13 mouse cellular contexts compared by ENCODE assay signal in the genomic region with DNA sequence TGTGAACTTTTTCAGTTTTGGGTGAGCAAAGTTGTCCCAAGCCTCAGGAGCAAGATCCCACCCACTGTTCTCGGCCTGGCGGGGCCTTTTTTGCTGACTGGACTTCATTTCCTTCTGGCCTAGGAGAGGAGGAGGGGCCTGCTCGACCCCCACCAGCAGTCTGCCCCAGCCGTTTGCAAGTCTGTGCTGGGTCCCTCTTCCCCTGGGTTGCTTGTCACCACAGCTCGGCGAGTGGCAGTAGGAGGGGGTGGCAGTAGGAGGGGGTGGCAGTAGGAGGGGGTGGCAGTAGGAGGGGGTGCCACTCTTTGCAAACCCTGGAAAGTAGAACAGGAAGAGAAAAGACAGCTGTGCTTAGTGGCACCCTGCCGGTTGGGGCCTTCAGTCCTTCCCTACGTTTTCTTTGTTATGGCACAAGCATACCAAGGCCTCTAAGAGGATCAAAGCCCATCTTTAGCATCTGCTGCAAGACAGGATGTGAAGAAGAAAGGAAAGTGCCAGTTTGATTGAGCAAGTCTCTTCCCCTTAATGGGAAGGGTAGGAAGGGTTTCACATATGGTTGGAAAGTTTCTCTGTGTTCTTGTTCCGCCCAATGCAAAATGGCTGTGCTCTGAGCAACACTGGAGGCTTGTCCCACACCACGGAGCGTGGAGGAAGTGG. TPM values are rescaled to one million over a fixed set of nuclear protein-coding genes. Genes with fewer than 3 reads are reported as not detected.
DNase-seq lines count a peak whose midpoint lies in the region; ATAC-seq lines count a peak whose summit lies in the region.
"Had no signal": no experiment of that assay in that cellular context is flagged by ENCODE, and none has a peak within 500 bp of the region (broad histone marks: within the 10 kb centered on the region; RNA-seq: fewer than 3 reads in every experiment).

No protein-coding gene starts in this region.

- no peak for ATAC-seq in forebrain, embryonic 13.5 days
- ATAC-seq in lung, embryonic 15.5 days (ENCODE audit: borderline replicate concordance, extremely low read depth, low FRiP score, low TSS enrichment): peak; percentile 69; the same call in 1 of the 2 replicates

- no peak for DNase-seq in forebrain, embryonic 10.5 days (ENCODE audit: extremely low spot score, low spot score)
- no peak for DNase-seq in lung, postnatal 36 days
- peak; percentile 41 for DNase-seq in embryonic facial prominence, embryonic 10.5 days (ENCODE audit: low spot score)
- peak; percentile 69 for DNase-seq in retina, postnatal 1 day
- DNase-seq in layer of hippocampus, adult 8-10 months (ENCODE audit: low spot score in 2 of 2): no peak
- no peak for DNase-seq in frontal cortex, postnatal 10 days (ENCODE audit: low spot score in 2 of 2)
- DNase-seq: cerebellum, adult 9-10 months; left cerebral cortex, postnatal 4 days had no signal

- peaks cover 69% of the 10 kb centered on the region for H3K27me3 ChIP-seq in forebrain, embryonic 10.5 days (ENCODE audit: poor library complexity, severe bottlenecking)
- H3K27me3 ChIP-seq in forebrain, embryonic 13.5 days: no peaks in the 10 kb centered on the region
- H3K27me3 ChIP-seq in lung, embryonic 15.5 days: no peaks in the 10 kb centered on the region
- H3K27me3 ChIP-seq in embryonic facial prominence, embryonic 10.5 days (replicated peaks; ENCODE audit: low read depth, poor library complexity, severe bottlenecking): peaks cover 58% of the 10 kb centered on the region

- no peaks in the 10 kb centered on the region for H3K9me3 ChIP-seq in forebrain, embryonic 10.5 days
- no peaks in the 10 kb centered on the region for H3K9me3 ChIP-seq in forebrain, embryonic 13.5 days (replicated peaks)
- H3K9me3 ChIP-seq in lung, embryonic 15.5 days: no peaks in the 10 kb centered on the region
- no peaks in the 10 kb centered on the region for H3K9me3 ChIP-seq in embryonic facial prominence, embryonic 10.5 days
- H3K9me3 ChIP-seq: megakaryocyte, embryonic 14.5 days had no signal

- H3K4me2 ChIP-seq in forebrain, embryonic 13.5 days: no peak overlapping the region
- H3K4me2 ChIP-seq in lung, embryonic 15.5 days: no peak overlapping the region
- H3K4me2 ChIP-seq: hindbrain, embryonic 14.5 days had no signal

- no peaks in the 10 kb centered on the region for H3K36me3 ChIP-seq in forebrain, embryonic 10.5 days (replicated peaks)
- no peaks in the 10 kb centered on the region for H3K36me3 ChIP-seq in forebrain, embryonic 13.5 days (ENCODE audit: poor library complexity, severe bottlenecking)
- H3K36me3 ChIP-seq in lung, embryonic 15.5 days: no peaks in the 10 kb centered on the region
- H3K36me3 ChIP-seq in embryonic facial prominence, embryonic 10.5 days (replicated peaks): no peaks in the 10 kb centered on the region

- 28% methylated on average over 11 of the region's 11 CpGs for WGBS in forebrain, embryonic 10.5 days
- WGBS in forebrain, embryonic 13.5 days: 25% methylated on average over 11 of the region's 11 CpGs
- WGBS in lung, embryonic 15.5 days: 28% methylated on average over 9 of the region's 11 CpGs
- WGBS in embryonic facial prominence, embryonic 10.5 days: 21% methylated on average over 11 of the region's 11 CpGs

- peaks cover 6% of the 10 kb centered on the region for H3K4me1 ChIP-seq in forebrain, embryonic 10.5 days
- H3K4me1 ChIP-seq in forebrain, embryonic 13.5 days: no peaks in the 10 kb centered on the region
- no peaks in the 10 kb centered on the region for H3K4me1 ChIP-seq in lung, embryonic 15.5 days
- peaks cover 7% of the 10 kb centered on the region for H3K4me1 ChIP-seq in embryonic facial prominence, embryonic 10.5 days
- H3K4me1 ChIP-seq: megakaryocyte, embryonic 14.5 days had no signal

- peak overlapping the region; percentile 67 for H3K27ac ChIP-seq in forebrain, embryonic 10.5 days
- no peak overlapping the region for H3K27ac ChIP-seq in forebrain, embryonic 13.5 days
- no peak overlapping the region for H3K27ac ChIP-seq in lung, embryonic 15.5 days
- peak overlapping the region; percentile 76 for H3K27ac ChIP-seq in embryonic facial prominence, embryonic 10.5 days (replicated peaks)
- H3K27ac ChIP-seq: hindbrain, embryonic 14.5 days had no signal

- no peak overlapping the region for H3K9ac ChIP-seq in forebrain, embryonic 13.5 days
- no peak overlapping the region for H3K9ac ChIP-seq in lung, embryonic 15.5 days
- H3K9ac ChIP-seq: hindbrain, embryonic 14.5 days had no signal

- no peak overlapping the region for H3K4me3 ChIP-seq in forebrain, embryonic 10.5 days
- no peak overlapping the region for H3K4me3 ChIP-seq in forebrain, embryonic 13.5 days
- no peak overlapping the region for H3K4me3 ChIP-seq in lung, embryonic 15.5 days
- H3K4me3 ChIP-seq in embryonic facial prominence, embryonic 10.5 days: 0 out of 2 replicates have a peak overlapping the region, but pooled peaks have one; percentile 16
- H3K4me3 ChIP-seq: megakaryocyte, embryonic 14.5 days had no signal

RNA-seq across cellular contexts. Expression of a gene that starts 8.9 kb away (rescaled TPM):
- polyA plus RNA-seq in forebrain, embryonic 10.5 days (2016; fragmentation: Nextera tagmentation; extraction: Ambion mirVana): 166 and 173 TPM in 2 replicates
- polyA plus RNA-seq in forebrain, embryonic 13.5 days (2015; fragmentation: Nextera tagmentation; extraction: Ambion mirVana): 127 and 135 TPM in 2 replicates
- 193 and 198 TPM in 2 replicates for polyA plus RNA-seq in lung, embryonic 15.5 days (2015; fragmentation: Nextera tagmentation; extraction: Ambion mirVana)
- polyA plus RNA-seq in embryonic facial prominence, embryonic 10.5 days (2016; fragmentation: Nextera tagmentation; extraction: Ambion mirVana): 209 and 213 TPM in 2 replicates
- 10 to 100 TPM; 30.2 to 41.4 (median 34.4) TPM for total RNA-seq in layer of hippocampus, adult 8-10 months (2022)

RNA-seq across cellular contexts. Expression of a gene that starts 22.7 kb away (rescaled TPM):
- 3.9 and 5.3 TPM in 2 replicates for polyA plus RNA-seq in forebrain, embryonic 10.5 days (2016; fragmentation: Nextera tagmentation; extraction: Ambion mirVana)
- 11.0 and 13.0 TPM in 2 replicates for polyA plus RNA-seq in forebrain, embryonic 13.5 days (2015; fragmentation: Nextera tagmentation; extraction: Ambion mirVana)
- 3.3 and 3.5 TPM in 2 replicates for polyA plus RNA-seq in lung, embryonic 15.5 days (2015; fragmentation: Nextera tagmentation; extraction: Ambion mirVana)
- polyA plus RNA-seq in embryonic facial prominence, embryonic 10.5 days (2016; fragmentation: Nextera tagmentation; extraction: Ambion mirVana): 4.8 and 5.6 TPM in 2 replicates
- 100 to 1,000 TPM in 2 of 4 experiments, 10 to 100 TPM in 2; 74.5 to 139 (median 105) TPM for total RNA-seq in layer of hippocampus, adult 8-10 months (2022)

RNA-seq across cellular contexts. Expression of a gene that starts 33.6 kb away (rescaled TPM):
- polyA plus RNA-seq in forebrain, embryonic 10.5 days (2016; fragmentation: Nextera tagmentation; extraction: Ambion mirVana): 0.59 and 1.1 TPM in 2 replicates
- polyA plus RNA-seq in forebrain, embryonic 13.5 days (2015; fragmentation: Nextera tagmentation; extraction: Ambion mirVana): 1.3 and 1.5 TPM in 2 replicates
- polyA plus RNA-seq in lung, embryonic 15.5 days (2015; fragmentation: Nextera tagmentation; extraction: Ambion mirVana): 1.5 and 3.8 TPM in 2 replicates
- polyA plus RNA-seq in embryonic facial prominence, embryonic 10.5 days (2016; fragmentation: Nextera tagmentation; extraction: Ambion mirVana): 0.58 and 0.82 TPM in 2 replicates
- total RNA-seq in layer of hippocampus, adult 8-10 months (2022): 1 to 10 TPM in 3 of 4 experiments, under 1 TPM in 1; 0.67 to 2.5 (median 2.0) TPM

RNA-seq across cellular contexts. Expression of a gene that starts 34.3 kb away (rescaled TPM):
- 186 and 192 TPM in 2 replicates for polyA plus RNA-seq in forebrain, embryonic 10.5 days (2016; fragmentation: Nextera tagmentation; extraction: Ambion mirVana)
- 177 and 185 TPM in 2 replicates for polyA plus RNA-seq in forebrain, embryonic 13.5 days (2015; fragmentation: Nextera tagmentation; extraction: Ambion mirVana)
- polyA plus RNA-seq in lung, embryonic 15.5 days (2015; fragmentation: Nextera tagmentation; extraction: Ambion mirVana): 85.4 and 99.2 TPM in 2 replicates
- polyA plus RNA-seq in embryonic facial prominence, embryonic 10.5 days (2016; fragmentation: Nextera tagmentation; extraction: Ambion mirVana): 135 and 145 TPM in 2 replicates
- total RNA-seq in layer of hippocampus, adult 8-10 months (2022): 10 to 100 TPM; 73.8 to 81.8 (median 79.0) TPM

RNA-seq across cellular contexts. Expression of a gene that starts 42.2 kb away (rescaled TPM):
- polyA plus RNA-seq in forebrain, embryonic 10.5 days (2016; fragmentation: Nextera tagmentation; extraction: Ambion mirVana): 125 and 128 TPM in 2 replicates
- polyA plus RNA-seq in forebrain, embryonic 13.5 days (2015; fragmentation: Nextera tagmentation; extraction: Ambion mirVana): 133 and 145 TPM in 2 replicates
- polyA plus RNA-seq in lung, embryonic 15.5 days (2015; fragmentation: Nextera tagmentation; extraction: Ambion mirVana): 151 and 155 TPM in 2 replicates
- polyA plus RNA-seq in embryonic facial prominence, embryonic 10.5 days (2016; fragmentation: Nextera tagmentation; extraction: Ambion mirVana): 96.6 and 96.9 TPM in 2 replicates
- total RNA-seq in layer of hippocampus, adult 8-10 months (2022): 10 to 100 TPM; 16.9 to 22.5 (median 19.1) TPM
- total RNA-seq: gastrocnemius, adult 8-10 months had no signal

Comparison
In these comparisons a context has a peak if more than half of its experiments do, and no peak if none do; other contexts are left out.
1. H3K27ac ChIP-seq: peak in forebrain, embryonic 10.5 days (single experiment) and embryonic facial prominence, embryonic 10.5 days (single experiment); none in forebrain, embryonic 13.5 days (single experiment) and lung, embryonic 15.5 days (single experiment).
2. DNase-seq: peak in embryonic facial prominence, embryonic 10.5 days (single experiment) and retina, postnatal 1 day (single experiment); none in forebrain, embryonic 10.5 days (single experiment), lung, postnatal 36 days (single experiment), layer of hippocampus, adult 8-10 months (0 of 2) and frontal cortex, postnatal 10 days (0 of 2).